Mouse (Mus musculus): ENCODE results near the gene Pfdn2. TPM values are rescaled to one million over a fixed set of nuclear protein-coding genes. Genes with fewer than 3 reads are reported as not detected.

The Pfdn2 gene
- polyA plus RNA-seq, 2 experiments: 20.7 to 36.2 TPM

DNA sequence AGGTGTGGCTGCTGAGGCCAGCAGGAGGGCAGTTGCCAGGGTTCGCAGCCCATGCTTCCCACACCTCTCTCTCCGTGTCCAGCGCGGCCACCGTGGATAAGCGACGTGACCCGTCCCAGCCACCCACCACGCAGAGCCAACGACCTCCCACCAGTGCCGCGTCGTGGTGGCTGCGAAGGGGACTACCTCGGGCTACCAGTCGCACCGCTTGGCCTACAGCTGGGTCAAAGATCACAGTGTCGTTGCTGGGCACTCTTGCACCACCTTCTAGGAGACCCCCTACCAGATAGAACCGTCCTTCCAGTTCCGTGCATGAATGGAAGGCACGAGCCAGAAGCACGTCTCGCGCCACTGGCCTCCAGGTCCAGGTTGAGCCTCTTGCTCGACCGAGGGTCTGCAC is 14.8 kb downstream of the Pfdn2 start:
- DNase-seq (ENCODE audit: low read depth in 3 of 3, low spot score in 3 of 3) (no peak), ATAC-seq (ENCODE audit: insufficient read depth) (no peak; the same call in 1 of the 2 replicates)
- TF ChIP-seq CTCF (IDR thresholded peaks at IDR 0.05; ENCODE audit: low read depth) (no peak; the same call in 1 of the 2 replicates), EP300 (IDR thresholded peaks at IDR 0.05; ENCODE audit: low read depth) (no peak)
- Histone ChIP-seq H3K4me2 (ENCODE audit: low read depth) (peak overlapping the region; percentile 75), H3K4me1 (replicated peaks; ENCODE audit: control insufficient read depth in 2 of 2, insufficient read depth in 2 of 2, low read length in 1 of 2) (peaks cover 6 to 11% of the 10 kb centered on the region in 2 experiments), H3K36me3 (replicated peaks; ENCODE audit: control insufficient read depth, insufficient read depth, low read depth) (peaks cover 4% of the 10 kb centered on the region; the same call in 1 of the 2 replicates), H3K27me3 (ENCODE audit: control insufficient read depth, insufficient read depth, low read length) (no peaks in the 10 kb centered on the region), H3K9ac (replicated peaks) (peak overlapping the region; percentile 65), H3K9me3 (ENCODE audit: control insufficient read depth, low read length) (no peaks in the 10 kb centered on the region), H3K4me3 (ENCODE audit: insufficient read depth in 1 of 2, low read depth in 2 of 2, low read length in 2 of 2) (peak overlapping the region; percentile 59 to 84), H3K27ac (no peak overlapping the region)
- whole genome bisulfite sequencing (ENCODE audit: insufficient replicate concordance): 21% methylated on average over 26 of the region's 26 CpGs

DNA sequence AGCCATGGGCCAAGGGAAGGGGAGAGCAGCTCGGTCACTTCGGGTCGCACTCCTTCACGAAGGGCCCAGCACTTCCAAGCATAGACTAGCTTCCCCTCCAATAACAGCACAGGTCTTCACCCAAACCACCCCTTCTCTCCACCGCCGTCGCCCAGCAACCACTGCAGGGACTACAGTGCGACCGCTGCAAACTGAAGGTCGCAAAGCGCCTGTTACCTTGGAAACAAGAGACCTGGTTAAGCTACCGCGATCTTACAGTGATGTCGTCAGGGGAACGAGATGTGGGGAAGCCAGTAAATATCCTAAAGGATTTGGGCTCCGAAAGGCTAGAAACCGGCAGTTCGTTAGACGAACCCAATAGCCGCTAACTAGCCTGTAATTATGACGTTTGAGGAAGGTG is 15.2 kb downstream of the Pfdn2 start, which contains the start of gene Klhdc9:
TSS of gene Klhdc9 (minus strand) at position 143 of the 400 bp plus-strand sequence.
- no peak for TF ChIP-seq CTCF (IDR thresholded peaks at IDR 0.05; ENCODE audit: low read depth)
- TF ChIP-seq EP300 (IDR thresholded peaks at IDR 0.05; ENCODE audit: low read depth): no peak
- H3K9me3 ChIP-seq (ENCODE audit: control insufficient read depth, low read length): no peaks in the 10 kb centered on the region
- H3K9ac ChIP-seq (replicated peaks): peak within 1 kb of the TSS; percentile 65
- peak; percentile 74 to 90 (median 88) for DNase-seq (ENCODE audit: low read depth in 3 of 3, low spot score in 3 of 3)
- peaks cover 6 to 11% of the 10 kb centered on the region in 2 experiments for H3K4me1 ChIP-seq (replicated peaks; ENCODE audit: control insufficient read depth in 2 of 2, insufficient read depth in 2 of 2, low read length in 1 of 2)
- peak within 1 kb of the TSS; percentile 59 to 84 for H3K4me3 ChIP-seq (ENCODE audit: insufficient read depth in 1 of 2, low read depth in 2 of 2, low read length in 2 of 2)
- peak within 1 kb of the TSS; percentile 75 for H3K4me2 ChIP-seq (ENCODE audit: low read depth)
- no peaks in the 10 kb centered on the region for H3K27me3 ChIP-seq (ENCODE audit: control insufficient read depth, insufficient read depth, low read length)
- 2% methylated on average over 21 of the region's 21 CpGs for WGBS (ENCODE audit: insufficient replicate concordance)
- peak; percentile 86 for ATAC-seq (ENCODE audit: insufficient read depth)
- peaks cover 4% of the 10 kb centered on the region; the same call in 1 of the 2 replicates for H3K36me3 ChIP-seq (replicated peaks; ENCODE audit: control insufficient read depth, insufficient read depth, low read depth)
- peak within 1 kb of the TSS; percentile 3; the same call in 1 of the 2 replicates for H3K27ac ChIP-seq

DNA sequence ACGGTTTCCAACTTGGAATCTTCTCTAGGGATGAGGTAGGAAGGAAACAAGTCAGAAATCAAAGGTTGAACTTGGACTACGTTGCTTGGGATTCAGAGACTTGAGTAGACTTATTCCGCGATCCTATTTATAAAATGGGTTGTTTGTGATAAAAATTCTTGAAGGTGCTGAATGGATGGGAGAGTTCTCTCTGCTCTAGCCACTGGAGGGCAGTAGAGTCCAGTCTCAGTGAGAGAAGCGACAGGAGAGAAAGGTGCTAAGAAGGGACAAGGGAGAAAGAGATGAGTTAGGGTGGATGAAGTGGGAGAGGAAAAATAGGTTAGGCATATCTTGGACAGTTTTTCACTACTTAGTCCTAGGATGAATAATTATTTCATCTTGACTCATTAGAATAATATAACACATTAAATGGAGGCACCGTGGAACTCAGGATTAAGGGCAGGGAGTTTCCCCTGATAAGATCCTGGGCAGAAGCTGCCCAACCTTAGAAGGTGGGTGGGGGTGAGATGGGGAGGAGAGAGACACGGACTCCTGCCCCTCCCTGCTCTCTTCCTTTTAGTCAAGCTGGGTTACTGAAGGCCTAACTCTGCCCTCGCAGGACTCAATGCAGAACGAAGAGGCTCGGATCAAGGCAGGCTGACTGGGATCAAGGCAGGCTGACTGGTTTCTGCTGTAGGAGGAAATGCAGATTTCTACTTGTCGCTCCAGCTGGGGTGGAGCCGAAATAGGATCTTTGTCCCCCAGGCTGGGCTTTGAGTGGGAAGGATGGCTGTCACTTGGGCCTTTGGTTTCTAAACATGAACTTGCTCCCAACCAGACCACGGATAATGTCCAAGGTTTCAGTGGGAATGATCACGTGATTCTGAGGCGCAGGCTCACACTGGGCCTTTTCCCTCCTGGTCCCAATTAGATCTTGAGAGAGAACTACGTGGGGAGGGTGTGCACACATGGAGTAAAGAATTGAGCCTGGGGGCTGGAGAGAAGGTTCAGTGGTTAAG is 15.9 kb downstream of the Pfdn2 start:
- Histone ChIP-seq H3K27ac (peak overlapping the region; percentile 3; the same call in 1 of the 2 replicates), H3K9ac (replicated peaks) (peak overlapping the region; percentile 65), H3K4me2 (ENCODE audit: low read depth) (peak overlapping the region; percentile 75), H3K36me3 (replicated peaks; ENCODE audit: control insufficient read depth, insufficient read depth, low read depth) (peaks cover 4% of the 10 kb centered on the region; the same call in 1 of the 2 replicates), H3K27me3 (ENCODE audit: control insufficient read depth, insufficient read depth, low read length) (no peaks in the 10 kb centered on the region), H3K4me3 (ENCODE audit: insufficient read depth in 1 of 2, low read depth in 2 of 2, low read length in 2 of 2) (peak overlapping the region; percentile 59 to 84), H3K4me1 (replicated peaks; ENCODE audit: control insufficient read depth in 2 of 2, insufficient read depth in 2 of 2, low read length in 1 of 2) (peaks cover 6 to 11% of the 10 kb centered on the region in 2 experiments), H3K9me3 (ENCODE audit: control insufficient read depth, low read length) (no peaks in the 10 kb centered on the region)
- peak; percentile 88 for TF ChIP-seq CTCF (IDR thresholded peaks at IDR 0.05; ENCODE audit: low read depth)
- no peak for TF ChIP-seq EP300 (IDR thresholded peaks at IDR 0.05; ENCODE audit: low read depth)
- ATAC-seq (ENCODE audit: insufficient read depth): peak; percentile 77
- WGBS (ENCODE audit: insufficient replicate concordance): 40% methylated on average over 16 of the region's 16 CpGs
- peak; percentile 70 to 85 (median 74) for DNase-seq (ENCODE audit: low read depth in 3 of 3, low spot score in 3 of 3)

DNA sequence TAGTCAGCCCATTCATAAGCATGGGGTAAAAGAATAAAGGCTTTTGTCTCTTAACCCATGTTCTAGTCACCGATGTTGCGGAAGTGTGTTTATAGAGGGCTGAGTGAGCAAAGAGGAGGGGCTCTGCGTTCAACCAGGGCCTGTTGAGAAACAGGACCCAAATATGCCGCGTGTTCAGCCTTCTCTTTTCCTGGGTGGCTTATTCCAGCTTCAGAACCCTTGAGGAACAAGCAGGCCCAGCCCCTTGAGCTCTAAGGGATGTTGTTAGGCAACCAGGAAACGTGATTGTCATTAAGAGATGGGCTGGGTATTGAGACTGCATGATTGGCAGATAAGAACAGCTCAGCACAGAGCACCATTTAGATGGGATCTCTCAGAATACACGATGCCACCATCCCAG is 20.5 kb downstream of the Pfdn2 start:
- no peaks in the 10 kb centered on the region for H3K9me3 ChIP-seq (ENCODE audit: control insufficient read depth, low read length)
- no peak overlapping the region for H3K27ac ChIP-seq
- H3K4me3 ChIP-seq (ENCODE audit: insufficient read depth in 1 of 2, low read depth in 2 of 2, low read length in 2 of 2): no peak overlapping the region
- no peak for TF ChIP-seq CTCF (IDR thresholded peaks at IDR 0.05; ENCODE audit: low read depth)
- no peak for TF ChIP-seq EP300 (IDR thresholded peaks at IDR 0.05; ENCODE audit: low read depth)
- H3K4me1 ChIP-seq (replicated peaks; ENCODE audit: control insufficient read depth in 2 of 2, insufficient read depth in 2 of 2, low read length in 1 of 2): peaks cover 4 to 6% of the 10 kb centered on the region in 2 experiments
- DNase-seq (ENCODE audit: low read depth in 3 of 3, low spot score in 3 of 3): no peak
- H3K36me3 ChIP-seq (replicated peaks; ENCODE audit: control insufficient read depth, insufficient read depth, low read depth): no peaks in the 10 kb centered on the region
- 50% methylated on average over 7 of the region's 7 CpGs for WGBS (ENCODE audit: insufficient replicate concordance)
- H3K27me3 ChIP-seq (ENCODE audit: control insufficient read depth, insufficient read depth, low read length): no peaks in the 10 kb centered on the region
- no peak overlapping the region for H3K4me2 ChIP-seq (ENCODE audit: low read depth)
- ATAC-seq (ENCODE audit: insufficient read depth): no peak
- no peak overlapping the region for H3K9ac ChIP-seq (replicated peaks)
